Mouse (Mus musculus) limb, embryonic 11.5 days (tissue): ENCODE measurements around the gene H2-Q7. TPM values are rescaled to one million over a fixed set of nuclear protein-coding genes. Genes with fewer than 3 reads are reported as not detected.
"Not testable (repeated sequence)": the region's sequence is repeated elsewhere in the genome, so short reads cannot be mapped to it uniquely, and the experiment has no call there.

Experiments used
- ATAC-seq: fragments of 200-750 bp; cut with Nextera tagmentation; 2 replicates; pipeline ENCODE4 v1.8.0; 2017; ENCODE audit warnings: low read depth; ENCODE audit not compliant: insufficient number of reproducible peaks, low FRiP score, low TSS enrichment
- DNase-seq: peaks from one replicate; pipeline ENCODE4 v3.0.0-alpha.2; 2015; ENCODE audit warnings: low spot score
- H3K27ac ChIP-seq: fragments of 300-500 bp; sonication (generic); replicated peaks from 2 replicates; pipeline ENCODE4 v1.5.1; 2014; ENCODE audit warnings: low read depth, mild to moderate bottlenecking, low read length
- H3K27me3 ChIP-seq: fragments of 300-500 bp; sonication (generic); 2 replicates; pipeline ENCODE4 v1.6.1; 2014; ENCODE audit warnings: mild to moderate bottlenecking, low read length, mixed read lengths; ENCODE audit not compliant: control insufficient read depth, insufficient read depth
- H3K36me3 ChIP-seq: fragments of 300-500 bp; sonication (generic); 2 replicates; pipeline ENCODE4 v1.6.1; 2014; ENCODE audit warnings: mild to moderate bottlenecking, low read length, moderate library complexity, mixed read lengths; ENCODE audit not compliant: control insufficient read depth, insufficient read depth
- H3K4me1 ChIP-seq: fragments of 300-500 bp; sonication (generic); 2 replicates; pipeline ENCODE4 v1.6.1; 2014; ENCODE audit warnings: low read length, mixed read lengths; ENCODE audit not compliant: control insufficient read depth, insufficient read depth
- H3K4me2 ChIP-seq: fragments of 300-500 bp; sonication (generic); 2 replicates; pipeline ENCODE4 v1.6.1; 2014; ENCODE audit warnings: low read depth, mild to moderate bottlenecking, moderate library complexity; ENCODE audit not compliant: severe bottlenecking
- H3K4me3 ChIP-seq: fragments of 300-500 bp; sonication (generic); 2 replicates; pipeline ENCODE4 v1.5.1; 2014; ENCODE audit warnings: low read depth, low read length
- H3K9ac ChIP-seq: fragments of 300-500 bp; sonication (generic); 2 replicates; pipeline ENCODE4 v1.6.1; 2014; ENCODE audit warnings: mild to moderate bottlenecking, low read length
- H3K9me3 ChIP-seq: fragments of 300-500 bp; sonication (generic); 2 replicates; pipeline ENCODE4 v1.6.1; 2016; ENCODE audit warnings: low read length; ENCODE audit not compliant: control insufficient read depth
- WGBS: fragments of 180-500 bp; shearing (Covaris S2); extraction: QIAGEN DNeasy Blood & Tissue Kit; methylation state at CpG from one replicate; pipeline ENCODE4 v1.1.7; 2014; 5-methylcytosine and 5-hydroxymethylcytosine counted together
- polyA plus RNA-seq: library from polyadenylated mRNA; unstranded; fragments of >200 nt; fragmentation: Nextera tagmentation; extraction: Ambion mirVana; gene quantifications from 2 replicates; pipeline ENCODE4 v1.2.1, GENCODE M21; 2014

H2-Q7 gene
- polyA plus RNA-seq, 1 experiment from 2014 or later = 23.3 TPM

DNA sequence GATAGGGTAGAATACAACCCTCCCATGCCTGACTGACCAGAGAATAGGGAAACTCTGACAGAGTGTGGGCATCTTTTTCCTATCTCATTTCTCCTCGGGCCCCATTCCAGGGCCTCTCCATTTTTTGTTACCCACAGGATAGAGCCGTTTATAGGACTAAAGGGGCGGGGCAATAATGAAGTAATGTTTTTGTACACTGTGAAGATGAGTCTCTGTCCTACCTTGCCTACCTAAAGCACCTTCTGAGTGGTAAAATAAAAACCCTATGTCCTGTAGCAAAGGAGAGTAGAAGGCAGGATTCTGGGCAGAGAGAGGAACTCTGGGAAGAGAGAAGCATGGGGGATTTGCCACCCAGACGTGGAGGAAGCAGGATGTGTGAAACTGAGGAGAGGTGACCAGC lies 19.4 kb upstream of the H2-Q7 start:
- H3K27ac ChIP-seq, H3K27me3 ChIP-seq, H3K9me3 ChIP-seq, H3K4me3 ChIP-seq, H3K9ac ChIP-seq, H3K4me1 ChIP-seq, H3K4me2 ChIP-seq, DNase-seq, H3K36me3 ChIP-seq, ATAC-seq: not testable (repeated sequence)
- WGBS = 71% methylated on average over 4 of the region's 4 CpGs

DNA sequence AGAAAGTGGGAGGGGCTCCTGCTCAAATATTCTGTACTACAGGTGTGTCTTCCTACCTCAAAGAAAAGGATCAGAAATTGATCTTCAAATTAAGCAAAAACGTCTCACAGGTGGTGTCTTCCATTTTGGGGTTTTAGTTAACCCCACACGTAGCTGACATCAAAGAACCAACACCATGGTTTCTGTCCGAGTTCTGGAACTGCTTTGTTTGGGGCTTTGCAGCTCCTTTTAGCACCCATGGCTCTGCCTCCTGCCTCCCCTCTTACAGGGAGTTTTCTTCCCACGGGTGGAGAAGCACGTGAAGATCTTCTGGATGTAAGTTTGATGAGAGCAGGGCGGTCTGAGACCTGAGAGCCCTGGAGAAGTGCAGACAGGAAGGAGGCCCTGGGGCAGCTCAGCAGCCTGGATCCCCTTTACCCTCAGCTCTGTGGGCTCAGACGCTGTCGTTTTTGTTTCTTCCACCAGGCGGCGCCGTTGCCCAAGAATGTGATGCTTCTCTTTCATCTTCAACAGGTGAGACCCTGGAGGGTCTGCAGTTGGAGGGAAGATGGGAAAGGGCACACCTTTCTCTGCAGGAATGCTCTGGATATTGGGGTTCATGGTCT lies 18.6 kb upstream of the H2-Q7 start:
- not testable (repeated sequence) for H3K4me2 ChIP-seq, H3K36me3 ChIP-seq, H3K4me3 ChIP-seq, H3K27me3 ChIP-seq, H3K4me1 ChIP-seq, H3K9ac ChIP-seq, H3K27ac ChIP-seq, ATAC-seq, H3K9me3 ChIP-seq
- DNase-seq = peak; percentile 80
- 16% methylated on average over 11 of the region's 11 CpGs for WGBS

DNA sequence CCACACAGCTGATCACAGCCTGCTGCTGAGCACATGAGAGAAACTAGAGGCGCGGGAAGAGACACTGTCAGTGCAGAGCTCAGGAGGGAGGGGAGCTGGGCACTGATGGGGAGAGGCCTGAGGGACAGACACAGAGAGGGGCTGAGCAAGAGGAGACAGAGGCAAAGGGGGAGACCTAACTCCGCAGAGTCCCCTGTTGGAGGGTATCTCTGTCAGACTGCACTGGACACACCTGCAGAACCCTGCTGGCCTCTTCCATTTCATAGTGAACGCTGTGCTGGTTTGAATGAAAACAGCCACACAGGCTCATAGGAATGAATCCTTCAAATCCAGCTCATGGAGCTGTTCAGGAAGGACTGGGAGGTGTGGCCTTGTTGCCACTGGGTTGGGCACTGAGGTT lies 17.6 kb upstream of the H2-Q7 start:
- H3K4me1 ChIP-seq, ATAC-seq, H3K9ac ChIP-seq, H3K4me2 ChIP-seq, H3K27ac ChIP-seq, H3K27me3 ChIP-seq, H3K9me3 ChIP-seq, DNase-seq, H3K4me3 ChIP-seq, H3K36me3 ChIP-seq: not testable (repeated sequence)
- WGBS = 90% methylated on average over 4 of the region's 4 CpGs

DNA sequence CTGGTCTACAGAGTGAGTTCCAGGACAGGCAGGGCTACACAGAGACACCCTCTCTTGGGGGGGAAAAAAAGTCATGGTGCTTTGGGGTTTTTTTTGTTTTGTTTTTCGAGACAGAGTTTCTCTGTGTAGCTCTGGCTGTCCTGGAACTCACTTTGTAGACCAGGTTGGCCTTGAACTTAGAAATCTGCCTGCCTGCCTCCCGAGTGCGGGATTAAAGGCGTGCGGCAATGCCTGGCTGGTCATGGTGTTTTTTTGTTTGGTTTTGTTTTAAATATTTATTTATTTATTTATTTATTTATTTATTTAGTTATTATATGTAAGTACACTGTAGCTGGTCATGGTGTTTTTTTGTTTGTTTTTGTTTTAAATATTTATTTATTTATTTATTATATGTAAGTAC lies 16.6 kb upstream of the H2-Q7 start:
- H3K9me3 ChIP-seq, H3K4me2 ChIP-seq, ATAC-seq, H3K4me3 ChIP-seq, DNase-seq, H3K27me3 ChIP-seq, H3K4me1 ChIP-seq, H3K27ac ChIP-seq, H3K9ac ChIP-seq, H3K36me3 ChIP-seq: not testable (repeated sequence)
- 89% methylated on average over 5 of the region's 5 CpGs for WGBS

DNA sequence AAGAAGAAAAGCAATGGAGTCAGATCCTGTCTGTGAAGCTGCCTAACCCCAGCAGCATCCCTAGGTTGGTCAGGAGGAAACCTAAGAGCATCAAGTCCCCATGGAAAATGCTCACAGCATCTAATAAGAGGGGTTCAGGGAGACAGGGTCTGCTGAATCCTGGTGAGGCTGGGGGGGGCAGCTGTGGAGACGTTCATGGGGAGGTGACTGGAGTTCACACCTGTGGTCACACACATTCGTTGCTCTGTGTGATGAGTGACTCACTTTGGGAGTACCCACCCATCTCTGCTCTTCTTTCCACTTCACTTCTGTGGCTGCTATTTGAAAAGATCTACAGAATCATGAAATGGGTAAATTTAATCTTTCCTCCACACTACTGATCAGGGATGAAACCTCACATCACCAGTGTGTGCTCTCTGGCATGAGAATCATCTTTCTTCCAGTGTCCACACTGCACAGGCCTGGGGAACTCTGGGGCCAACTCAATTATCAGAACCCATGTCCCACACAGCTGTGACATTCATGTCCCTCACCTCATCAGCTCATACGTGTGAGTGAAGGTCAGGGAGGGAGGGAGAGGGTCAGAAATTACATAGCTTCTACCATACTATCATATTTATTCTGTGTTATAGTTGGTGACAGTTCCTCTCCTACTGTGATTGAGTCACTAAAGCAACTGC lies 15.7 kb upstream of the H2-Q7 start:
- not testable (repeated sequence) for ATAC-seq, H3K9ac ChIP-seq, H3K27me3 ChIP-seq, H3K4me2 ChIP-seq, H3K36me3 ChIP-seq, H3K9me3 ChIP-seq, H3K4me1 ChIP-seq, H3K4me3 ChIP-seq, DNase-seq, H3K27ac ChIP-seq
- 70% methylated on average over 3 of the region's 3 CpGs for WGBS

DNA sequence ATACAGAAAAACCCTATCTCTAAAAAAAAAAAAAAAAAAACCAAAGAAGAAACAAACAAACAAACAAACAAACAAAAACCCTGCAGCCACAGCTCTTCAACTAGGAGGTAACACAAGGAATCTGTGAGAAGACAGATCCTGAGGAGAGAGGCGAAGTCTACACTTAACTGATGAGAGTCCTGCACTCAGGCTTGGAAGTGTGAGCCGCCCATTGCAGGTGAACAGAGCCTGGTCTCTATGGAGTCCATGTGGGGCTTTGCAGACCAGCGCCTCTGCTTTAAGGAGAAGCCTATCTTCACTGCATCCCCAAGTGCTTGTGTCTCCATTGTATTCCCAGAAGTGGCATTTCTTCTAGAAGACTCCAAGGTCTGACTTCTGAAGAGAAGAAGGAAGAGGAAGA lies 14.8 kb upstream of the H2-Q7 start:
- not testable (repeated sequence) for H3K4me1 ChIP-seq, ATAC-seq, H3K9me3 ChIP-seq, H3K27me3 ChIP-seq, H3K9ac ChIP-seq, H3K4me3 ChIP-seq, DNase-seq, H3K27ac ChIP-seq, H3K4me2 ChIP-seq, H3K36me3 ChIP-seq
- WGBS = 78% methylated on average over 3 of the region's 3 CpGs

DNA sequence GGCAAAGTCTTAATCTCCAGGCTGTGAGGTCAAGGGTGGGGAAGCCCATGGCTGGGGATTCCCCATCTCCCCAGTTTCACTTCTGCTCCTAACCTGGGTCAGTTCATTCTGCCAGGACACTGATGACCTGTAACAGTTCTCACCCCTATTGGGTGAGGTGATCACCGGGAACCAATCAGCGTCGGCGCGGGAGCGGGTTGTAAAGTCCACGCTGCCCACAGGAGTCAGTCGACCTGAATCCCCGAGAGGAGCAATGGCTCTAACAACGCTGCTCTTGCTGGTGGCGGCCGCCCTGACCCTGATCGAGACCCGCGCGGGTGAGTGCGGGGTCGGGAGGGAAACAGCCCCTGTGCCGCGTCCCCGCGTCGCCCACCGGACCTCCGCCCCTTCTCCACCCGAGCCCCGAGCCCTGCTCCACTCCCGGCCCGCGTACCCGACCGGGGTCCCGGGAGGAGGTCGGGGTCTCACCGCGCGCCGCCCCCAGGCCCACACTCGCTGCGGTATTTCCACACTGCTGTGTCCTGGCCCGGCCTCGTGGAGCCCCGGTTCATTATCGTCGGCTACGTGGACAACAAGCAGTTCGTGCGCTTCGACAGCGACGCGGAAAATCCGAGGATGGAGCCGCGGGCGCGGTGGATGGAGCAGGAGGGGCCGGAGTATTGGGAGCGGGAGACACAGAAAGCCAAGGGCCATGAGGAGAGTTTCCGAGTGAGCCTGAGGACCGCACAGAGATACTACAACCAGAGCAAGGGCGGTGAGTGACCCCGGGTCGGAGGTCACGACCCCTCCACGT lies 14.1 kb upstream of the H2-Q7 start, which contains the start of gene H2-Q6:
Gene H2-Q6, plus strand, starts transcription at position 227 of the 793 bp plus-strand sequence.
- not testable (repeated sequence) for H3K27me3 ChIP-seq, H3K4me1 ChIP-seq, H3K9me3 ChIP-seq, H3K27ac ChIP-seq, H3K36me3 ChIP-seq
- H3K4me3 ChIP-seq = peak within 1 kb of the TSS; percentile 30
- DNase-seq = peak; percentile 82
- peak within 1 kb of the TSS; percentile 38; the same call in 1 of the 2 replicates for H3K9ac ChIP-seq
- WGBS = 2% methylated on average over 50 of the region's 66 CpGs
- H3K4me2 ChIP-seq = peak within 1 kb of the TSS; percentile 68
- ATAC-seq = peak; percentile 69

DNA sequence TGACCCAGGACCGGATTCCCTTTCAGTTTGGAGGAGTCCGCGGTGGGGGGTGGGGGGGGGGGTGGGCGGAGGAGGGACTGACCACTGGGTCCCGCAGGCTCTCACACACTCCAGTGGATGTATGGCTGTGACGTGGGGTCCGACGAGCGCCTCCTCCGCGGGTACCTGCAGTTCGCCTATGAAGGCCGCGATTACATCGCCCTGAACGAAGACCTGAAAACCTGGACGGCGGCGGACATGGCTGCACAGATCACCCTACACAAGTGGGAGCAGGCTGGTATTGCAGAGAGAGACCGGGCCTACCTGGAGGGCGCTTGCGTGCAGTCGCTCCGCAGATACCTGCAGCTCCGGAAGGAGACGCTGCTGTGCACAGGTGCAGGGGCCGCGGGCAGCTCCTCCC lies 13.5 kb upstream of the H2-Q7 start:
- peak; percentile 59 for DNase-seq
- ATAC-seq = peak; percentile 52

More for the DNA sequence above, 13.5 kb upstream of the H2-Q7 start:
- Histone ChIP-seq H3K4me2 (peak overlapping the region; percentile 68), H3K4me3 (peak overlapping the region; percentile 30)
- H3K27me3 ChIP-seq, H3K4me1 ChIP-seq, H3K36me3 ChIP-seq, H3K9me3 ChIP-seq, H3K27ac ChIP-seq, H3K9ac ChIP-seq: not testable (repeated sequence)
- WGBS = 13% methylated on average over 27 of the region's 28 CpGs
